Mouse (Mus musculus) frontal cortex, postnatal 36 days (tissue): ENCODE measurements around the gene Hadh.
A peak's percentile ranks its signal among the peaks of the same experiment; 100 is the strongest.

Source experiments
- DNase-seq, 2 experiments: peaks; one replicate each; pipeline ENCODE4 v3.0.0; 2022; ENCODE audit warnings: low spot score in 2 of 2

The Hadh gene

DNA sequence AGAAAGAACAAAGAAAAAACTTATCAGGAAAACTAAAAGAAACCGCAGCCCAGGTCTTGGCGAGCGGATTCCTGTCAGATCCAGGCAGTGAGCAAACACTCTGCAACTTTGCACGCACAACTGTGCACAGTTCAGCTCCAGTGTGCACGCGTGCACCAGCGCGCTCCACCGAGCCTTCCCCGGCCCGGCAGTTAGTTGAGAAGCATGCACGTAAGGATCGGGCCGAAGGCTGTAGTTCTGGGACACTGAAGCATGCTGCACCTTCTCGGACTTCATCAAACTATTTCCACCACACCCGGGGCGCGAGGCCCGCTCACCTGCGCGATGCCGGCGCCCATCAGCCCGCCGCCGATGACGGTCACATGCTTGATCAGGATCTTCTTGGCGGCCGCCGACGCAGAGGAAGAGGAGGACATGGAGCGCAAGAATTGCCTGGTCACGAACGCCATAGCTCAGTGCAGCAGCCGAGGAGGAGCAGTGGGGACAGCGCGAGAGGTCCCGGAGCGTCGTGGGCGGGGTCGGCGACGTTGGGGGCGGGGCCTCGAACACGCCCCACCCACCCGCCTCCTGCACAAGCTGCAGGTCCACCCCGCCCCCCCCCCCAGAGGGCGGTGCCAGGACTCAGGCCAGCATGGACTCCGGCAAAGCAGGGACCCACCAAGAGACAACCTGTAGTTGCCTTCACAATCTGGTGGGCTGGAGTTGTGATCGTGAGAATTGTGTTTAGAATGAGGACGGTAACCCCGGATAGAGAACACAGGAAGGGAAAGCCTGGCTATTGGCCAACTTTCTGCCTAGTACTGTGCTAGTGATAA lies at the start of gene Hadh:
Hadh (minus strand) TSS at position 543 of the 815 bp plus-strand sequence.
- peak; percentile 66 to 76 for DNase-seq

- peak; percentile 78 for DNase-seq
These were observed 48.3 kb upstream of the Hadh start for GRCm38 (mm10) chr3:131320184-131320583.

- DNase-seq: no peak
These were observed 46.3 kb upstream of the Hadh start for GRCm38 (mm10) chr3:131318211-131318610.

- no peak for DNase-seq
These were observed 45.2 kb upstream of the Hadh start for GRCm38 (mm10) chr3:131317126-131317525.

DNA sequence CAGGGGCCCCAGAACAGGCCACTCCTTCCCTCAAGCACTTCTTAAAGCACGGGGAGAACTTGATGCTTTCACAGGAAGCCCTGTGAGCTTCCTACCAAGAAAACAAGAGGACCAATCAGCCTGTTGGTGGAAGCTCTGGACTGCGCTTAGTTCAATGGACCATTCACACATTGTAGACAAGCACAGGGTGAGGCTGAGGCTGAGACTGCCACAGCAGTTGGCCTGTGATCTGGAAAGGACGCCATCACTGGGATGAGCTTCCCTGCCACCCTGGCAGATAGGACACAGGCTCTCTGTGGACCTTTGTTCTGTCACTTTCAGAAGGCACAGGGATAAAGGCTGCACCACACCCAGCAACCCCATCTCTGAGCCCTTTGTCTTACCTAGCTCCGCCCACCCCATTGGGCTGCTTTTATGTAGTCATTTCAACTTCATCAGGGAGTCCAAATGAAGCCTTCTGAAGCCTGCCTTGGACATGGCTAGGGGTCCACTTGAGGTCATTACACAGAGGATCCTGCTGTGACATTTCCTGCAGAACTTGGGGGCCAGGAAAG lies 44.1 kb upstream of the Hadh start:
- DNase-seq: no peak

GRCm38 (mm10) chr3:131312340-131312739 lies 40.4 kb upstream of the Hadh start:
- DNase-seq: no peak

- DNase-seq: no peak
These were observed 38.7 kb upstream of the Hadh start for GRCm38 (mm10) chr3:131310572-131310971.

GRCm38 (mm10) chr3:131307811-131308210 lies 35.9 kb upstream of the Hadh start:
- DNase-seq: no peak

GRCm38 (mm10) chr3:131306255-131306654 lies 34.4 kb upstream of the Hadh start:
- no peak for DNase-seq

DNA sequence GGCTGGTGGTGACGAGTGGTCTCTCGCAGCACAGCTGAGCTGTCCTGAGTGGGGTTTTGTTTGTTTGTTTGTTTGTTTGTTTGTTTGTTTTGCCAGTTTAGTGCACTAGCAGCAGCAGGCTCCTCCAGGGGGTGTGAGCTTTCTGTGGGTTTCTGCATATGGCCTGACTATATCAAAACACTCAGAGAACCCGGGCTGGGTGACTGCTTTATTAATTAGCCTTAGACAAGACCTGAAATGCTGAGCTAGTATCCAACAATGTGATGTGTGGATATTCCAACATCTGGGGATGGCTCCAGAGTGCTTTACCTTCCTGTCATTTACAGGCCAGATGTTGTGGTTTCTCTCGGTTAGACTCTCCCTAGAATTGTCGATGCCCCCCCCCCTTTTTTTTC lies 31.4 kb upstream of the Hadh start:
- DNase-seq: no peak

GRCm38 (mm10) chr3:131302452-131303319 lies 30.8 kb upstream of the Hadh start, which contains the start of gene Cyp2u1:
Gene Cyp2u1, minus strand, starts transcription at chr3:131303227.
- peak; percentile 89 to 94 for DNase-seq

DNA sequence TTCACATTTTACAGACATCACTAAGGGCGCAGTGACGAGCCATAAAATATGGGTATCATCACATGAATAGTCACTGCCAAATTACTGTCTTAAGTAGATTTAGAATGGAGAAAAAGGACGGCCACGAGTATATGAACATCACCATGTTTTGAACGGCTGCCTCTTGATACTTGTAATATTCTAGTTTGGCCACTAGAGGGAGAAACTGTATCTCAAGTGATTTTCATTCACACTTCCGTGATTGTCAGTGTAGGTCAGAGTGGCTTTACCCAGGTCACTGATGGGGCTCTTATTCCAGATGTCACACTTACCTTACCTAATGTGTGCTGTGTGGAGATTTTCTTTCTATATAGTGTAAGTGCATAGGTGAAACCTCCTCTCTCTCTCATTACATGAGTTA lies 28.0 kb upstream of the Hadh start:
- no peak for DNase-seq

DNA sequence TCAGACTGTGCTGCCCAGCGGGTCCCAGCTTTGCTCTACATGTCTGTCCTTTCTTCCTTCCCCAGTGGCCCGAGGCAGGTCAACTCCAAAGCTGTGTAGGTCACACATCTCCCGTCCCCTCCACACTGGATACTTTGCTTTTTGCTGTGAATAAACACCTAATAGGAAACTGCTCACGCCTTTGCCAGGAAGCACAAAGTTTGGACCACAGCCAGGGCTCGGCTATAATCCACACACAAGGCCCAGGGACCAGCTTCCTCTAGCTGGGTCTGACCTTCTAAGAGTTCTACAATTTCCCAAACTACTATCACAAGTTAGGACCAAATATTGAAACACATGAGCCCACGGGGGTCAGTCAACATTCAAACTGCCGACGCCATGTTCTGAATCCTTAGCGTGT lies 27.2 kb upstream of the Hadh start:
- no peak for DNase-seq

DNA sequence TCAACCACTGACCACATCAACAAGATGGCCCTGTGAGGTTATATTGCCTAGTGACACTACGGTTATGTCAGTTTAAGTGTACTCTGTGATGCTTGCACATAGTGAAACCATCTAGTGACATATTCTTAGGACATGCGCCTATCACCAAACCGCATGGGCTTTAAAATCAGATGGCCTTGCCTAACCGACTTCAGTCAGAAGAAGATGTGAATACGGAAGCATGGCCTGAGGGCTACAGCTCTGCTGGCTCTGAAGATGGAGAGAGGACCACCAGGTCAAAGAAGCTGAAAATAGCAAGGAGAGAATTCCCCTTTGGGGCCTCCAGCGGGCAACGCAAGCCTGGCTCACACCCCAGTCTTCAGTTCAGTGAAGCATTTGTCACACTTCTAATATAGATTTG lies 25.0 kb upstream of the Hadh start:
- no peak for DNase-seq

DNA sequence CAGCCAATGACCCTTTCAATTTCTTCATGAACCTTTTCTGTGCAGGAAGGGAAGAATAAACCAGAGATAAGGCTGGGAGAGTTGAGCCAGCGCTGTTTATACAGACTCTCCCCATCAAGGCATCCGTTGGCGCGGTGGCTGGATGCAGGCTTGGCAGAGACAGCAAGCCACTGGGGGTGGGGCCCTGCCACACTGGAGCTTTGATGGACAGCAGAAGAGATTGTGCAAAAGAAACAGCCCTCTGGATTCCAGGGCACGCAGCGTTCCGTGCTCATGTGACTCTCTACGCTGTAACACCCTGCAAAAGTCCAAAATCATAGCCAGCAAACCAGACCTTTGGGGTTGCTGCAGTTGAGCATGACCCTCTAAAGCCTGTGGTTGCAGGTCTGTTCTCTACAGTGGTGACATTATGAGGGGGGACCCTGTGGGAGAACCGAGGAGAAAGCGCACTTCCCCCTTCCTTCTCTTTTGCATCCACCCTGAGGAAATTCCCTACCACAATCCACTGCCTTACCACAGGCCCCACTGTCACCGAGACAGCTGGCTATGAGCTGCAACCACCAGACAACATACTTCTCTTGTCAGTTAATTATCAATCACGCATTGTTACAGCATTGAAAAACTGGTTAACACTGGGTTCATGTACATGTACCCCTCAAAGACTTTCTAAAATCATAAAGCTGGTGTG lies 23.8 kb upstream of the Hadh start:
- no peak for DNase-seq

DNA sequence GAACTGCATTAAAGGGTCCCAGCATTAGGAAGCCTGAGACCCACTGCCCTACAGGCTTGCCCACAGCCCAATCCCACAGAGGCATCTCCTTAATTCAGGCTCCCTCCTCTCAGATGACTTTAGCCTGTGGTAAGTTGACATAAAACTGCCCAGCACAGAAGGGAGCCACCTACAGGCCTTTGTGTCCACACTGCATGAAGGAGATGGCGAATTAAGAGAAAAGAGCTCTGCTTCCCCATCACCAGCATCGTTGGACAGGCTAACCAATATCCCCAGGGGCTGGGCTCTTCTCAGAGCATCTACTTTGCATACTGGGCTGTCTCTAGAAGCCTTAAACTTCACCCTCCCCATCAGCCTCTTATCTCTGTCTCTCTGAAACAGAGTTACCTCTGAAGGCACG lies 22.6 kb upstream of the Hadh start:
- DNase-seq: no peak

DNA sequence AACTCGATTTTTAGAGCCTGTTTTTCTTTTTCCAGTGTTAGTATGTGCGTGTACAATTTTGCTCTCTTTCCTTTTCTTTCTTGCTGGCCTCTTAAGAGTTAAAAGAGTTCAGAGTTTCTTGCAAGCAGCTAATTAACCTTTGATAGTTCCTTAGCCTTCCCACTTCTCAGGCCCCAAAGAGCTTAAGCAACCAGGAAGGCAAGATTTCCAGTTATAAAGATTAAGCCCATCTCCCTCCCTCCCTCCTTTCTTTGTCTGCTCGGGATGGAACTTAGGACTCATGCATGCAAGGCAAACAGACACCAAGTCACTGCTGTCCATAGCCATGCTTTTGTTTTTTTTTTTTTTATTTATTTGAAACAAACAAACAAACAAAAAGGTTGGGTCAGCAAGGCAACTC lies 21.1 kb upstream of the Hadh start:
- no peak for DNase-seq

GRCm38 (mm10) chr3:131292349-131292748 lies 20.4 kb upstream of the Hadh start:
- no peak for DNase-seq

- no peak for DNase-seq
These were observed 20.0 kb upstream of the Hadh start for GRCm38 (mm10) chr3:131291890-131292289.

- DNase-seq: no peak
These were observed 2.2 kb upstream of the Hadh start for GRCm38 (mm10) chr3:131274151-131274550.

GRCm38 (mm10) chr3:131272374-131273100 lies 636 bp upstream of the Hadh start:
- DNase-seq: no peak
